Mouse (Mus musculus) small intestine, adult 10 weeks (tissue): ENCODE results near the gene Kcnk13. TPM values are rescaled to one million over a fixed set of nuclear protein-coding genes. Genes with fewer than 3 reads are reported as not detected.

ENCODE experiments used
- polyA plus RNA-seq: library from polyadenylated mRNA; stranded (reverse); fragments of 350-450 nt; fragmentation: Illumina TruSeq; extraction: RNeasy Lipid Tissue Mini Kit (QIAGEN cat#74804); gene quantifications from one replicate; pipeline ENCODE4 v1.2.3, GENCODE M21; 2014; ENCODE audit warnings: low replicate concordance

Gene Kcnk13
- 0.30 TPM for polyA plus RNA-seq

GRCm38 (mm10) chr12:99964301-99965202, at the start of gene Kcnk13:
Gene Kcnk13, plus strand, starts transcription at chr12:99964499.

GRCm38 (mm10) chr12:100109986-100110696, 145.8 kb downstream of the Kcnk13 start, which contains the start of gene Psmc1:
Gene Psmc1, plus strand, starts transcription at chr12:100110154.

Other genes starting within 250 kb of the Kcnk13 start
- 3.5 TPM for gene Efcab11, start 80.1 kb upstream of the Kcnk13 start, polyA plus RNA-seq
- gene Tdp1, start 80.0 kb upstream of the Kcnk13 start, polyA plus RNA-seq: 1.1 TPM
- 202 TPM for gene Psmc1, start 145.7 kb downstream of the Kcnk13 start, polyA plus RNA-seq
- 1.0 TPM for gene Nrde2, start 195.2 kb downstream of the Kcnk13 start, polyA plus RNA-seq
- 1,488 TPM for gene Calm1, start 234.9 kb downstream of the Kcnk13 start, polyA plus RNA-seq